Mouse (Mus musculus): ENCODE results near the gene Fam131b.

DNA sequence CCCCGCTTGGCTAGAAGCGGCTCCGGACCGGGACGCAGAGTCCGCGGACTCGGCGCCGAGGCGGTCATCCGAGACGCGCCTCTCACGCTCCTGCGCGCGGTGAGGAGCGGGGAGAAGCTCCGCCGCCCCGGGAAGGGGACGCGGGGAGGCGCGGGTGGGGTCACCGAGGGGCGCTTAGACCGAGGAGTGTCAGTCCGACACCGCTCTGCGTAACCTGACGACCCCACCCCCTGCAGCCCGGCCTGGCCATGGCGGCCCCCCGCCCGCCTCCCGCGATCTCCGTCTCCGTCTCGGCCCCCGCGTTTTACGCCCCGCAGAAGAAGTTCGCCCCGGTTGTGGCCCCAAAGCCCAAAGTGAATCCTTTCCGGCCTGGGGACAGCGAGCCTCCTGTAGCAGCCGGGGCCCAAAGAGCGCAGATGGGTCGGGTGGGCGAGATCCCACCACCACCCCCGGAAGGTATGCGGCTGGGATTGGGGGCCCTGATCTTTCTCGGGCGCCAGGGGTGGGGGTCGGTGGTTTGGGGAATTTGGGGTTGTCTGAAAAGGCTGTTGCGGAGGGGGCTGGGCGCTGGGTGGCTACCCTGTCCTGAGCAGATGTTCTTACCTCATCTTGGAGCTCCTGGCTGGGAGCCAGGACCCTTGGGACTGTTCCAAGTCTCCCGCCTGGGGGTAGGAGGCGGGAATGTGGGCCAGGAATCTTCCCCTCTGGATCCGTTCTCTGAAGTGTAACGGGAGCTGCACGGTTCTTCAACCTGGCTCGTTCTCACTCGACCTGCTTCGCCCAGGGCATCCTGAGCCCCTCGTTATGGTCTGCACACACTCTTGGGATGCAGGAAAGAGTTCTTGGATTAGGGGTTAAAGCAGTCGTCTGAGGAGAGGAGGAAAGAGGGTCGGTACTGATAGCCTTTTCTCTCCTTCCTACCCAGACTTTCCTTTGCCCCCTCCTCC lies 25.9 kb upstream of the Fam131b start:
- TF ChIP-seq CTCF (conservative IDR thresholded peaks at IDR 0.05; ENCODE audit: low read length) (no peak), NANOG (IDR thresholded peaks at IDR 0.05; ENCODE audit: borderline replicate concordance, low read length) (no peak), POU5F1 (IDR thresholded peaks at IDR 0.05; ENCODE audit: borderline replicate concordance, low read length) (no peak)

Measured in E14TG2a.4 (cell line).